Mouse (Mus musculus) spleen, postnatal 14 days (tissue): ENCODE results near the gene Dapk2.
A peak's percentile ranks its signal among the peaks of the same experiment; 100 is the strongest.

Experiments used
- DNase-seq, 2 experiments: peaks; one replicate each; pipeline ENCODE4 v3.0.0; 2021 to 2022; ENCODE audit warnings: low spot score in 2 of 2

The Dapk2 gene

DNA sequence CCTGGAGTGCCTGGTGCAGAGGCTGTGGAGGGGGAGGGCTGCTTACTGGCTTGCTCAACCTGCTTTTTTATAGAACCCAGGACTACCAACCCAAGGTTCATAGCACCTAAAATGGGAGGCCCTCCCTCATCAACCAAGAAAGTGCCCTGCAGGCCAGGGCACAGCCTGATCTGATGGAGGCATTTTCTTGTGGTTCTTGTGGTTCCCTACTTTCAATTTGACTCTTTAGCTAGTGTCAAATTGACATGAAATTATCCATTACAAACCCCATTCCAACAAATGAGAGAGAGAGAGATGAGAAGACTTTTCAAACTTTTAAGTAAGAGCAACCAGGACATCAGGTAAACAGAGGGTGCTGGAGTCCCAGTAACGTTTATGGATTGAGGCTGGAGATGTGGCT is 15.8 kb upstream of the Dapk2 start:
- no peak for DNase-seq

DNA sequence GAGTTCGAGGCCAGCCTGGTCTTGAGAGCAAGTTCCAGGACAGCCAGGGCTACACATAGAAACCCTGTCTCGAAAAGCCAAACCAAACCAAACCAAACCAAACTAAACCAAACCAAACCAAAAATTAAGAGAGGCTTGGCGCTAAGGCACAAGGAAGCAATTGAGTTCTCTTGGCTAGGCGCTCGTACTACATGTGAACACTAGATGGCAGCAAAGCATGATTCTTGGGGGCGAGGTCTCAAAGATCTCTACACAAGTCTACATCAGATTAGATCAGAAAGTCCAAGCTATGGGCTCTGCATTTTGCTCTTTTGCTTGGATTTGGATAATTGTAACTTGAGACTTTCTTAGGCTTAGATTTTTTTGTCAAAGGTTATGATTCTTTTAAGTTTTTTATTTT is 13.8 kb upstream of the Dapk2 start:
- DNase-seq, result peak; percentile 35 to 71

DNA sequence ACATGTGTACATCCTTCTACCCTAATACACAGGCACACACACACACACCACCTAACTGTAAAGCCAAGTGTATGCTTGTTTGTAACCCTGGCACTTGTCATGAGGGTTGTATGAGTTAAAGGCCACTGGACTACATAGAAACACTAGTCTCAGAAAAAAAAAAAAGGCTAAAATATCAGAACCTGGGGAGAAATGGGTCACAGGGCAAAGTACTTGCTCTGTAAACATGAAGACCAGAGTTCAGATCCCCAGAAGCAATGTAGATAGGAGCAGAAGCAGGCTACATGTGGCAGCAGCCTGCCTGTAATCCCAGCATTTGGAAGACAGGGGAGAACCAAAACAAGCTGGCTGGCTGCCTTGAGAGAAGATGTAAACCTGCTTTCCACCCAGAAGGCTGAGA is 11.9 kb upstream of the Dapk2 start:
- no peak for DNase-seq

DNA sequence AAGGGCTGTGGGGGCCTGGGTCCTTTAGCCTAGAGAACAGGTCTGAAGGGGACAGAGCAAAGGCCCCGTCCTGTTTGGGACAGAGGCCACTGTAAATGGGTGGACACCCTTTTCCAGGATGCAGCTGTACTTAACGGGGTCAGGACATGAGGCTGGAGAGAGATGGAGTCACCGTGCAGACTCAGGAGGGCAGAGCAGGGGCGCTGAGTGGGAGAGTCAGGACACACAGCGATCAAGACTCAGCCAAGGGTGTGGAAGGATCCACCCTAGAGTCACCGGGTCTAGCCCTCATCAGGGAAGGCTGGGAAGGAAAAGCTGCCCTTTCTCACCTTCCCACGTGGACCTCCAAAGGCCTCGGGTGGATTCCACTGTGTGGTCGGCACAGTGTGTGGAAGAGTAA is 6.0 kb upstream of the Dapk2 start:
- DNase-seq, result no peak

DNA sequence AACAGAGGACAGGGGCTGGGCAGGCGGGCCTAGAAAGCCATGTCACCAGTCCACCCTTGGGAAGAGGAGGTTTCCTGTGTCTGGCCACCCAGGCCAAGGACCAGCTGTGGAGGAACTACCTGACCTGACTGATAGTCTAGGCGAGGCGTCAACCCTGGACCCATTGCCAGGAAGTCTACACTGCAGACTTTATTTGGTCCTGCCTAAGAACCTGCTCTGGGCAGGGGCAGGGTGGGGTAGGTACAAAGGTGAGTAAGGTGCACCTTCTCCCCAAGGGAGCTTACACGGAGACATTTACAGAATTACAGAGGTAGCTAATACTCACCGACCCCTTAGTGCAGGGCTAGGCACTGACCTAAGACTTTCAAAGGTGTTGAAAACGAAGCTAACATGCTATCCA is 4.4 kb upstream of the Dapk2 start:
- DNase-seq, result no peak

DNA sequence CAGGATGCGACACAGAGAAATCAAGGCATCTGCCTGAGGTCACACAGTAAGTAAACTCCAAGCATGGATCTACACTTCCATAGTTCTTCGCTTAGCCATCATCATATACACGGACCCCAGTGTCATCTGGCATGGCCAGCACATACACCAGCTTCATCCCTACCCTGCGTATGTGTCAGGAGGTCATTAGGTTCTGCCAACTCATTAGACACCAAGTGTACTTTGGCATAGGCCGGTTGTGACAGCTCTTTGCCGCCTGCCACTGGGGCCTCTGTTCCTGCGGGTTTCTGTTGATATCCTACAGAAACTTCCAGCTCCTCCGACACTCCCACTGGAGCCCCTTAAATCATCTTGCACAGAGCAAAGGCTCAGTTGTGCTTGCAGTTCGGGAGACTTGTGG is 4.0 kb upstream of the Dapk2 start:
- DNase-seq, result no peak

DNA sequence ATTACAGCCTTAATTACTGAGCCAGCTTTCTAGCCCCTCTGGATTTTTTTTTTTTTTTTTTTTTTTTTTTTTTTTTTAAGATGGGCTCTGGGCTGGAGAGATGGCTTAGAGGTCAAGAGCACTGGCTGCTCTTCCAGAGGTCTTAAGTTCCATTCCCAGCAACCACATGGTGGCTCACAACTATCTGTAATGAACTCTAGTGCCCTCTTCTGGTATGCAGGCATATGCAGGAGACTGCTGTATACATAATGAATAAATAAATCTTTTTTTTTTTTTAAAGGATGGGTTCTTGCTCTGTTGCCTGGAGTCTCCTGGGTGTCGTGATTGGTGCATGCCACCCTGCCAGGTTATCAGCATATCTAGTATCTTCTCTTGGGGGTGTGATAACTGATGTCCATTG is 2.5 kb upstream of the Dapk2 start:
- no peak for DNase-seq

DNA sequence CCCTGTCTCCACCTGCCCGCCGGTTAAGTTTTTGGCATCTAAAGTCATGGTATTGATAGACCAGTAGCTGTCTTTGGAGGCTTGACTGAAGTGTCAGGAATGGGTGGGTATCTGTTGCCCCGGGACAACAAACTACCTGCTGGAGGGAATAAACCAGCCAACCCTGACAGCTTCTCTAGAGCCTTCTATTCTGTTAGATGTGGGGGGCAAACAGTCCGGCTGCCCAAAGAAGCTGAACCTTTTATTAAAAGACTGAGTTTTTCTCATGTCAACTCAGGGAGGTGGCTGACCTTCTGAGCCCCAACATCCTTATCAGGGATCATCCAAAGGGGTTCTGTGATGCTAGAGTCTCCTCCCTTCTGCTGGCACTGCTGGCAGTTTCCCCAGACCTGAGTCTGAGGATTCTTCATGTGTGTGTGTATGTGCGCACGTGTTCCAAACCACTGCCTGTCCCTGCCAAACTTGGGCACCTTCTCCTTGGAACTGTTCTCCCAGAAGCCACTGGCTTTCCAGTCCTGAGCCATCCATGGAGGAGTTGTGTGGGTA is 935 bp downstream of the Dapk2 start:
- peak in 1 of 2 experiments; percentile 40 for DNase-seq

DNA sequence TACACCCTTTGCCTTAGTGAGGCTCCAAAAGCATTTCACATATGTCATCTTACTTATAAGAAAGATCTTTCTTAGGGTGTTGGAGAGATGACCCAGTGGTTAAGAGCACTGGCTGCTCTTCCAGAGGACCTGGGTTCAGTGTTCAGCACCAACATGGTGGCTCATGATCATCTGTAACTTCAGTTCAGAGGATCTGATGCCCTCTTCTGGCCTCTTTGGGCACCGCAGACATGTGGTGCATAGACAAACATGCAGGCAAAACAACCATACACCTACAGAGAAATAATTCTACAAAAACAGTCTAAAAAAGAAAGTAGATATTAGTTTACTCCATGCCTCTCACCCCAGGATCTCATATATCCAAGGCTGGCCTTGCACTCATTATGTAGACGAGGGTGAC is 2.1 kb downstream of the Dapk2 start:
- peak in 1 of 2 experiments; percentile 20 for DNase-seq

DNA sequence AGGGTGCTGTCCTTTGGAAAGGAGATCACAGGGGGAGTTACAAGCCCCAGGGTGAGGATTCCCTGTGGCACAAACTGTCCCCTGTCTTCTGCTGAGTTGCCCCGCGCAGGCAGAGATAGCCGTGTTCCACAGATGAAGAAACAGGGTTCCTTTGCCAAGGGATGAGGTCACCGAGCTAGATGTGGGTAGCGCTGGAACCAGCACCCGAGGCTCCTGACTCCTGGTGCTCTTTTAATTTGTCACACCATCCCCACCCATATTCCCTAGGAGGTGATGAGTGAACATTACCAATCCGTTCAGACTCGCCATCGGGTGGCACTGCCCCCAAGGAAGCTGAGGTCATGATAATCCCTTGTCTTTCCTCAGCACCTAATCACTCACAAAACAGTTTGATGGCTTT is 5.0 kb downstream of the Dapk2 start:
- DNase-seq, result no peak

DNA sequence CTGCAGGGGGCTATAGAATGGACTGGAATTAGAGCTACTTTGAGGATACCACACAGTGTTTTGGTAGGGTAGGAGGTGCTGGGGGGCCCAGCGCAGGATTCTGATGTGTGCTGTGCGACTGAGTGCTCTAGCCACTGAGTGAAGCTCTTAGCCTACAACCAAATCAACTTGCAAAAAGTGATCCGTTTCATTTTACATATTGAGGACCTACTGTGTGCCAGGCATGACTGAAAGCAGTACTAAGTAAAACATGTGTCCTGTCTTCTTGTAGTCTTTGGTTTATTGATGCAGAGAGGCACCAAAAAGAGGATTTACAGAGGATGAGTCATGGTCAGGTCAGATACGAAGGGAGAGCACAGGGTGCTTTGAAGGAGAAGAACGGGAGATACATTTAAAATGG is 9.2 kb downstream of the Dapk2 start:
- DNase-seq, result no peak

DNA sequence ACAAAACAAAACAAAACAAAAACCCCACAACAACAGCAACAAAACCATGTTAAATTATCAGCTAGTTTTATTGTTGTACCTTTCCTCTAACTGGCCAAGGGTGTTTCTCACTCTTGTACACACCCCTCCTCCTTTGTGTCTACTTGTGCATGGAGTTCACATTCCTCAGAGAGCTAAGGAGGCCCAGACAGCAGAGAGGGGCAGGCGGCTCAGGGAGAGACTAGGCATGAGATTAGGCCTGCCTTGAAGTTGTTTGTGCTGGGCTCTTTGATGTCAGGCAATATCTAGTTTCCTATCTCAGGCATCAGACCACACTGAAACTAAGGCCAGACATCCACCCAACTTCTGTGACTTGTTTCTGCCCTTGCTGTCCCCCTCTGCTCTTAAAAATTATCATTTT is 10.2 kb downstream of the Dapk2 start:
- DNase-seq, result no peak

DNA sequence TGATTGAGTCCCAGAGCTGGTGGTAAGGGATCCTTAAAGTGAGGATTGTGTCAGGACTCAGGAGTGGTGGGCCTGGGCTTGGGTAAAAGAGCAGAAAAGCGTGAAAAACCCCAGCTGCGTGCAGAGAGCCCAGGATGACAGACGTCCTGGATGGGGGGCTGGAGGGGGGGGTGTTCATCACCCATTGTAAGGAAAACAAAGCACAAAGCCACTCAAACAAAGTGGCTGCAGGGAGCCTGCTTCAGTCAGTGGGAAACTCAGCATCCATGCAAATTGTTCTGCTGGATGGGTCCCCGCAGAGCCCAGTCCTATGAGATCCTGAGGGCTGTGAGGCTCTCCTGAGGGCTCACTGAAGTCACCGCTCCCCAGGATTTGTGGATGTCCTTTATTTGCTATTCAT is 12.5 kb downstream of the Dapk2 start:
- no peak for DNase-seq

DNA sequence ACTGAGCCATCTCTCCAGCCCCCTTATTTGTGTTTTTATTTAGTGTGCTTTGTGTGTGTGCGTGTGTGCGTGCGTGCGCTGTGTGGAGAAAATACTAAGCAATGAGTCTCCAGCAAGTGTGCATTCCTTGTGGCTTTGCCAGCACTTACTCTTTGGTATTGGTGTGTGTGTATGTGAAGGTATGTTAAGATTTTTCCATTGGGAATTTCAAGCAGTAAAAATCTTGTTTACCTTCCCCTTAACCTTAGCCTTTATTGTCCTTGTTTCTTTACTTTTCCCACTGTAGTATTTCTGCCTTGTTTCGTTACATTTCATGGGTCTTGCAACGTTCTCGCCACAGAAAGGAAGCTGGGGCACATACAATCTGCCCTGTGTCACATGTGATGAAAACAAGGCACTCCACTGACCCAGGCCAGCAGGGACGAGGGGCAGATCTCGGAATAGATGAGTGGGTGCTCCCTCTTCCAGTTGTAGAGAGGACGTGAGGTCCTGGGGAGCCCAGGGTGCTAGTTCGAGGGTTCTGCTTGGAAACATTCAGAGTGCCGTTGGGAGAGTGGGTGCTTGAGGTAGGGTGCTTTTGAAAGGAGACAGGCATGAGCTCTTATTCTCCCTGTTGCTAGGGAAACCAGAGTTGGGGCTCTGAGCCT is 13.4 kb downstream of the Dapk2 start:
- no peak for DNase-seq

DNA sequence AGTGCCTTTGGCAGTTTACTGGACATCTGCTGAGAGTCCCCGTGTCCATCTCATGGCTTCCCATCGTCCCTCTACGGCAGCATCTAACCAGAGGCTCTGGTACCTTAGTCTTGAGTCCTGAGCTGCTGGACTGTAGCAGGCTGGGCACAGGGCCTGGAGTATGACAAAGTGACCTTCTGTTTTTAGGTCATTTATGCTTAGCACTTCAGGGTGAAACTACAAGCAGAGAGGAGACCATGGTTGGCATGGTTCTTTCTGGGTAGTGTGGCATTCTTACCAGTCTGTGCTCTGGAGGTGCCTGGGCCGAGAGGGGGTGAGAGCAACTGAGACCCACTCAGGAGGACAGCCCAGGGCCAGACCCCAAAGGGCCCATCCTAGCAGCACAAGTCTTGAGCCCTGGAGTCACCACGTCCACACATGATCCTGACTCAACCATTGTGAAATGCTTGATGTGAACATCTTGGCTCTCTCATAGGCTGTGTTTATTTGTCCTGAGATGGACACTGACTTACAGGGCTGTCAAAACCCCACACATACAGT is 15.4 kb downstream of the Dapk2 start:
- DNase-seq, result no peak

DNA sequence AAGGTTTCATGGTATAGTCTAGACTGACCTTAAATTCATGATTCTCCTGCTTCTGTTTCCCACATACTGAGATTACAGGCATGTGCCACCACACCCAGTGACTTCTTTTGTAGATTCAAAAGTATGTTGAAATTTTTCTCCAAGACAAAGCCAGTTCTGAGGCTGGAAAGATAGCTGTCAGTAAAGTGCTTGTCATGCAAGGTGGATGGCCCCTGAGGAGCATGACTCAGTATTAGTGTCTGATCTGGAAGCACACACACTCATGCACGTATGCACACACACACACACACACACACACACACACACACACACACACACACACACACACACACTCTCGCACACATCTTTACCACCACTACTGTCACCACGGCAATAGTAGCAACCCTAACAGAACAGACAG is 17.0 kb downstream of the Dapk2 start:
- no peak for DNase-seq

DNA sequence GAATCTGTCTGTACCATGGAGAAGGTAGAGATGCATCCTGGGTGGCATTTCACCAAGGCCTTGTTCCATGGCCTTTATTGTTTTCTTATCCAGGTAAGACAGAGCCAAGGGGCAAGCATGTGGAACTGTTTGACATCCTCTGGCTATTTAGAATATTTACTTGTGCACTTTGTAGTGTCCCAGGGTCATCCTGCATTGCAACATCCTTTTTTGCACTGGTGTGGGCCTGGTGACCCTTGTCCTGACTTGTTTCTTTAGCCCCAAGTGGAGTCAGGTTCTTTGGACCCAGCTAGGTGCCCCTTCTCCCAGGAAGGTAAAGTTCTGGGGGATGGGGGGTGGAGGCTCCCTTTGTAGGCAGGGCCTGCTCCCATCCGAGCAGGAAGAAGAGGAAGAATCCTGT is 20.0 kb downstream of the Dapk2 start:
- DNase-seq, result no peak

DNA sequence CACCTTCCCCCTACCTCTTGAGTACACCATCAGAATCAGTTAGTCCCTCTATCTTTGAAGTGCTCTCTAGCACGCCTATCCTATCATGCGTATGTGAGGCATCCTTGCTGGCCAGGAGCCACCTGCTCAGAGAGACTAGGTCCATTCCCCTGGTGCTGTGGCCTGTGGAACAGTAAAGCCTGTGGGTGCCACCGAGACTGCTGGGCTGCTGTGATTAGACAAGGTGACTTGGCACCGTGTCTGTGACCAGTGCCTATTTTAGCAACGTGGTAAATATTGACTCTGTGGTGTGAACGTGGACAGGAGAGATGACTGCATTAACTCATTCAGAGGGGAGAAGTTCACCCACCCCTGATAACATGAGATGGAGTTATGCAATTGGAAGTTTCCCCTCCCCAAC is 21.8 kb downstream of the Dapk2 start:
- peak; percentile 43 to 51 for DNase-seq

DNA sequence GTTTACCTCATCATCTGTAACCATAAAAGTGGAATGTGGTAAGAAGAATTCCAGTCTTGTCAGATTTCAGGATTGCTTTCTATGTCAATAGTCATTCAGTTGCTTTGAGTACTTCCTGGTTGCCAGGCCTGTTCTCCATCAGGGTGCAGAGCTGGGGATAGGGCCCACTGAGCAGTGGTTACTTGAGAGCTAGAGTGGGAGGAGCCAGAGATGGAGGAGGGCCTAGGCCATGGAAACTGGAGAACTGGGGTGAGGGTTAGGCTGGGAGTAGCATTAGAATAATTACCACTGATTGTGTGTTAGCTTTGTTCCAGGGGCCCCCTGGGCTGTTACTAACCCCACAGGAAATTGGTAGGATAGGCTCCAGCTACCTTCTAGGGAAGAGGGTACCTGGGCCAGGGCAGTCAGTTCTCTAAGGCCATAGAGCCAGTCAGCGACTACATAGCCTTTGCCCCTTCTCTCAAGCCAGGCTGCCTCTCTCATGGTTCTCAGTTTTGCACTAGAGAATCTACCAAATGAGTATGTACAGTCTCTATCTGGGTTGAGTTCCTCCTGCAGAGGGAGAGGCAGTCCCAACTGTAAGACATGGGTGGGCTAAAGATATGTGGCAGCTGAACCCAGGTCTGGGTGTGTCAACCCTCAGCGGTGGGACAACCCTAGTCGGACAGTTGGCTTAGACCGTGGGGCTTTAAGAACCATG is 23.3 kb downstream of the Dapk2 start:
- peak in 1 of 2 experiments; percentile 25 for DNase-seq

DNA sequence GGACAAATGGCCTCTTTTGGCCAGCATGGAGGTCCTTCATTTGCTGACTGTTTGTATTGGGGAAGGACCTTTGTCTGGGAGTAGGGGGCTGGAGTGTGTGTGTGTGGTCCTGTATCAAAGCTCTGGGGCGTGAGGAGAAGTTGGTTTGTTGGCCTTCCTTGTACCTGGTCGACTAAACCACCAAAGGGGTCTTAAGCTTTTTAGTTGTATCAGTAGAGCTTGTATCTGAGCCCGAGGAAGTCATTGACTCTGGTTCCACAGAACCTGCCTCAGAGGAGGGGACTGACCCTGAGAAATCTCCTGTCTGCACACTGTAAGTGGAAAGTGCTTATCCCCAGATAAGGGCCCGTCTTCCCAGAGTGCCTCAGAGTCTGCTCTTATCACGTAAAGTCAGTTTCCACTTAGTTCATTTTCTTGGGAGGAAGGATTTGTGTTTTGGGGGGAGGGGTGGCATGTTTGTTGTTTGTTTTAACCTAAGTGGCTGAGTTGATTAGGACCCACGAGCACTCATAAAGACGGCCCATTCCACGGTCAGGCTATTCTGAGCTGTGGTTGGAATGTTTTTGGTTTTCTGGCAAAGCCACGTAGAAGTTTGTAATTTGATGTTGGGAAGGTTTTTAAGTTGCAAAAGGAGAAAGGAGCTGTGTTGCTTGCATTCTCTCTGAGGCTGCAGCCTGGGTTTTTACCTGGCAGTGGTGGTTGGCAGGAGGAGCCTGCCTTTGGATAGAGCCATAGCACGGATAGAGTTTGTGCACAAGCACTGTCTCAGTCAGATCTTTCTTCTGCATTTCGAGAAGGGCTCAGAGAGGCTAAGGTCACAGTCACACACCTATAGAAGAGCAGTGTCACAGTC is 24.0 kb downstream of the Dapk2 start:
- DNase-seq, result peak; percentile 18 to 29

DNA sequence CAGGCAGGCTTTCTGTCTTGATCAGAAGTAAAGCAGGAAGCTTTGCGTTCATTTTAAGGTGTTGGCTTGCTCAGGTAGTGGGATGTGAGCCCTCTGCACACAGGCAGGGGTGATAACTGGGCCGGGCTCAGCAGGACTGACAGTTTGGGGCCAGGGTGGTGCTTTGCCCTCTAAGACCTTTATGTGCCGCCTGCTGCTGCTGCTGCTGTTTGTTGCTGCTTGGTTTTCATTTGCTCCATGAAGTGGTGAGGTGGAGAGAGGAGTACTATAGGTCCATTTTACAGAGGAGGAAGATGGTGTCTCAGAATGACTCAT is 24.6 kb downstream of the Dapk2 start:
- no peak for DNase-seq

DNA sequence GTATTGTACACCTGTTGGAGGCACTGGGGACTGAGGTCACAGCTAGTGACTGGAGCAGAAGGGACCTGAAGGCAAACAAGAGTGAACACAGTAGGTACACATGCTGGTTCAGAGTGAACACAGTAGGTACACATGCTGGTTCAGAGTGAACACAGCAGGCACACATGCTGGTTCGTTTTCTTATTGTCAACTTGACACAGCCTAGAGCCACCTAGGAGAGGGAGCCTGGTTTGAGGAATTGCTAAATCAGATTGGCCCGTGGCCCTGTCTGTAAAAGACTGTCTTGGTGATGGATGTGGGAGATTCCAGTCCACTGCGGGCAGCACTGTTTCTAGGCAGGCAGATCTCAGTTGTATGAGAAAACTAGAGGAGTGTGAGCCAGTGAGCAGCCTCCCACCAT is 25.0 kb downstream of the Dapk2 start:
- no peak for DNase-seq

DNA sequence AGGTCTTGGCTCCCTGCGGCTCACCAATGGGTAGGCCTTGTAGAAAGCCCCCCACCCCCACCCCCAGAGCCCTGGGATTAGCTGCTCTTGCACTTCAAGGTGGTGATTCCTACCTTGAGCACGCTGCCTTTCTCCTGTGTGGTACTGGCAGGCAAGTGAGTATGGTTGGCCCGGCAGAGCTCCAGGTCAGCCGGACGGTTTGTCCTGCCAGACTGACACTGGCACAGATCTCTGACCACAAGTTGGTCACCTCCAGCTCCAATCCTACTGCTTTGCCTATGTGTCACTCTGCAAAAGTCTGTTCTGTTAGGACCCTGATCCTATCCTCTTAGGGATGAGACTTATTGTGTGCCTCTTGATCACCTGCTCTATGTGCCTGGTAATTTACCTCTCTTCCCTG is 26.5 kb downstream of the Dapk2 start:
- DNase-seq, result no peak
